Mouse (Mus musculus) stomach, embryonic 14.5 days (tissue): Measurements from ENCODE around the gene Brf1. TPM values are rescaled to one million over a fixed set of nuclear protein-coding genes. Genes with fewer than 3 reads are reported as not detected.

Source experiments
- ATAC-seq: fragments of 200-750 bp; cut with Nextera tagmentation; 2 replicates; pipeline ENCODE4 v1.8.0; 2017; ENCODE audit warnings: low read depth, moderate TSS enrichment; ENCODE audit not compliant: insufficient number of reproducible peaks, insufficient read depth, low FRiP score
- H3K27ac ChIP-seq: fragments of 300-500 bp; sonication (generic); 2 replicates; pipeline ENCODE4 v1.5.1; 2014; ENCODE audit warnings: mild to moderate bottlenecking, low read length, moderate library complexity, mixed read lengths
- H3K27me3 ChIP-seq: fragments of 300-500 bp; sonication (generic); 2 replicates; pipeline ENCODE4 v1.6.1; 2014; ENCODE audit warnings: low read length, control low read depth, mixed read lengths; ENCODE audit not compliant: control insufficient read depth, insufficient read depth
- H3K36me3 ChIP-seq: fragments of 300-500 bp; sonication (generic); 2 replicates; pipeline ENCODE4 v1.6.1; 2014; ENCODE audit warnings: mild to moderate bottlenecking, control low read depth, low read length, moderate library complexity, mixed read lengths; ENCODE audit not compliant: control insufficient read depth, insufficient read depth
- H3K4me1 ChIP-seq: fragments of 300-500 bp; sonication (generic); 2 replicates; pipeline ENCODE4 v1.6.1; 2014; ENCODE audit warnings: low read length, control low read depth, mixed read lengths; ENCODE audit not compliant: control insufficient read depth, insufficient read depth
- H3K4me2 ChIP-seq: fragments of 300-500 bp; sonication (generic); replicated peaks from 2 replicates; pipeline ENCODE4 v1.6.1; 2014; ENCODE audit warnings: low read depth, low read length, control low read depth
- H3K4me3 ChIP-seq: fragments of 300-500 bp; sonication (generic); 2 replicates; pipeline ENCODE4 v1.5.1; 2014; ENCODE audit warnings: low read depth, low read length, control low read depth
- H3K9ac ChIP-seq: fragments of 300-500 bp; sonication (generic); replicated peaks from 2 replicates; pipeline ENCODE4 v1.6.1; 2014; ENCODE audit warnings: low read depth, mild to moderate bottlenecking, control low read depth, low read length, moderate library complexity, mixed read lengths
- H3K9me3 ChIP-seq: fragments of 300-500 bp; sonication (generic); 2 replicates; pipeline ENCODE4 v1.6.1; 2016; ENCODE audit warnings: low read depth, low read length, control low read depth; ENCODE audit not compliant: control insufficient read depth
- WGBS: fragments of 180-500 bp; shearing (Covaris S2); extraction: QIAGEN DNeasy Blood & Tissue Kit; methylation state at CpG from one replicate; pipeline ENCODE4 v1.1.7; 2014; 5-methylcytosine and 5-hydroxymethylcytosine counted together
- polyA plus RNA-seq: library from polyadenylated mRNA; unstranded; fragments of >200 nt; fragmentation: Nextera tagmentation; extraction: Ambion mirVana; gene quantifications from 2 replicates; pipeline ENCODE4 v1.2.1, GENCODE M21; 2014

Gene Brf1
- polyA plus RNA-seq, 1 experiment from 2014 or later, result 71.5 TPM

- Histone ChIP-seq H3K4me2 (no peak overlapping the region), H3K9ac (no peak overlapping the region), H3K36me3 (no peaks in the 10 kb centered on the region), H3K27ac (no peak overlapping the region), H3K9me3 (no peaks in the 10 kb centered on the region), H3K4me1 (no peaks in the 10 kb centered on the region), H3K4me3 (no peak overlapping the region), H3K27me3 (no peaks in the 10 kb centered on the region)
- no peak for ATAC-seq
- 51% methylated on average over 8 of the region's 8 CpGs for WGBS
These were observed 82.6 kb downstream of the Brf1 start for GRCm38 (mm10) chr12:112917906-112918305.

- no peak overlapping the region for H3K9ac ChIP-seq
- H3K27me3 ChIP-seq, result no peaks in the 10 kb centered on the region
- H3K4me1 ChIP-seq, result no peaks in the 10 kb centered on the region
- H3K4me2 ChIP-seq, result no peak overlapping the region
- WGBS, result 80% methylated on average over 11 of the region's 11 CpGs
- no peaks in the 10 kb centered on the region for H3K9me3 ChIP-seq
- ATAC-seq, result no peak
- no peak overlapping the region for H3K27ac ChIP-seq
- H3K4me3 ChIP-seq, result no peak overlapping the region
- H3K36me3 ChIP-seq, result no peaks in the 10 kb centered on the region
These were observed 83.0 kb downstream of the Brf1 start for GRCm38 (mm10) chr12:112917486-112917885.

GRCm38 (mm10) chr12:112916698-112917400 is 83.7 kb downstream of the Brf1 start:
- Histone ChIP-seq H3K4me1 (no peaks in the 10 kb centered on the region), H3K4me2 (no peak overlapping the region), H3K36me3 (no peaks in the 10 kb centered on the region), H3K27me3 (no peaks in the 10 kb centered on the region), H3K9ac (no peak overlapping the region), H3K4me3 (no peak overlapping the region), H3K9me3 (no peaks in the 10 kb centered on the region), H3K27ac (no peak overlapping the region)
- no peak for ATAC-seq
- WGBS, result 84% methylated on average over 16 of the region's 16 CpGs

GRCm38 (mm10) chr12:112915587-112915986 is 84.9 kb downstream of the Brf1 start:
- Histone ChIP-seq H3K36me3 (no peaks in the 10 kb centered on the region), H3K4me1 (no peaks in the 10 kb centered on the region), H3K9ac (no peak overlapping the region), H3K4me3 (no peak overlapping the region), H3K27ac (no peak overlapping the region), H3K4me2 (no peak overlapping the region), H3K9me3 (no peaks in the 10 kb centered on the region), H3K27me3 (no peaks in the 10 kb centered on the region)
- 78% methylated on average over 13 of the region's 13 CpGs for WGBS
- no peak for ATAC-seq

- no peaks in the 10 kb centered on the region for H3K27me3 ChIP-seq
- no peak overlapping the region for H3K4me2 ChIP-seq
- ATAC-seq, result no peak
- H3K4me1 ChIP-seq, result no peaks in the 10 kb centered on the region
- H3K27ac ChIP-seq, result no peak overlapping the region
- H3K4me3 ChIP-seq, result no peak overlapping the region
- H3K9me3 ChIP-seq, result no peaks in the 10 kb centered on the region
- 71% methylated on average over 11 of the region's 11 CpGs for WGBS
- H3K36me3 ChIP-seq, result no peaks in the 10 kb centered on the region
- H3K9ac ChIP-seq, result no peak overlapping the region
These were observed 86.0 kb downstream of the Brf1 start for GRCm38 (mm10) chr12:112914527-112914926.

- H3K9me3 ChIP-seq, result no peaks in the 10 kb centered on the region
- WGBS, result 90% methylated on average over 28 of the region's 28 CpGs
These were observed 87.4 kb downstream of the Brf1 start for GRCm38 (mm10) chr12:112912951-112913745.

GRCm38 (mm10) chr12:112911701-112912100 is 88.8 kb downstream of the Brf1 start:
- no peak overlapping the region for H3K27ac ChIP-seq
- no peaks in the 10 kb centered on the region for H3K4me1 ChIP-seq
- no peak overlapping the region for H3K4me2 ChIP-seq
- H3K4me3 ChIP-seq, result no peak overlapping the region
- H3K36me3 ChIP-seq, result no peaks in the 10 kb centered on the region; the same call in 1 of the 2 replicates
- 90% methylated on average over 17 of the region's 17 CpGs for WGBS
- no peaks in the 10 kb centered on the region for H3K27me3 ChIP-seq
- no peaks in the 10 kb centered on the region for H3K9me3 ChIP-seq
- ATAC-seq, result no peak
- no peak overlapping the region for H3K9ac ChIP-seq

More at GRCm38 (mm10) chr12:112912951-112913745, 87.4 kb downstream of the Brf1 start:
- Histone ChIP-seq H3K4me1 (no peaks in the 10 kb centered on the region), H3K27ac (no peak overlapping the region), H3K4me2 (no peak overlapping the region), H3K9ac (no peak overlapping the region), H3K4me3 (no peak overlapping the region), H3K36me3 (no peaks in the 10 kb centered on the region; the same call in 1 of the 2 replicates), H3K27me3 (no peaks in the 10 kb centered on the region)
- ATAC-seq, result no peak
